Mouse (Mus musculus) urinary bladder, postnatal 4 days (tissue): ENCODE results near the gene Mrs2.

Experiments
- DNase-seq, 2 experiments: peaks; one replicate each; pipeline ENCODE4 v3.0.0; 2021 to 2022; ENCODE audit warnings: low spot score in 2 of 2

The Mrs2 gene

GRCm38 (mm10) chr13:25019793-25020539 is at the start of gene Mrs2:
Mrs2 (minus strand) TSS chr13:25020379.
- peak; percentile 86 to 88 for DNase-seq

GRCm38 (mm10) chr13:25069765-25070164 is 49.6 kb upstream of the Mrs2 start:
- no peak for DNase-seq

GRCm38 (mm10) chr13:25067183-25067582 is 47.0 kb upstream of the Mrs2 start:
- DNase-seq: no peak

GRCm38 (mm10) chr13:25066659-25067058 is 46.5 kb upstream of the Mrs2 start:
- DNase-seq: peak in 1 of 2 experiments; percentile 8

GRCm38 (mm10) chr13:25055873-25056667 is 35.9 kb upstream of the Mrs2 start, which contains the start of gene Dcdc2a:
Dcdc2a (plus strand) TSS chr13:25056004.
- no peak for DNase-seq

GRCm38 (mm10) chr13:25055111-25055554 is 35.0 kb upstream of the Mrs2 start:
- DNase-seq: peak in 1 of 2 experiments; percentile 30

GRCm38 (mm10) chr13:25052671-25053070 is 32.5 kb upstream of the Mrs2 start:
- no peak for DNase-seq

GRCm38 (mm10) chr13:25039488-25039887 is 19.3 kb upstream of the Mrs2 start:
- no peak for DNase-seq

- DNase-seq: no peak
Observed at GRCm38 (mm10) chr13:25027114-25027425, 6.9 kb upstream of the Mrs2 start.

GRCm38 (mm10) chr13:25026409-25027113 is 6.4 kb upstream of the Mrs2 start:
- no peak for DNase-seq

- no peak for DNase-seq
Observed at GRCm38 (mm10) chr13:25024655-25025054, 4.5 kb upstream of the Mrs2 start.

- DNase-seq: no peak
Observed at GRCm38 (mm10) chr13:25023129-25023528, 3.0 kb upstream of the Mrs2 start.

- no peak for DNase-seq
Observed at GRCm38 (mm10) chr13:25022386-25022785, 2.2 kb upstream of the Mrs2 start.

- no peak for DNase-seq
Observed at GRCm38 (mm10) chr13:25020540-25020892, 337 bp upstream of the Mrs2 start.

GRCm38 (mm10) chr13:25018316-25018715 is 1.9 kb downstream of the Mrs2 start:
- no peak for DNase-seq

GRCm38 (mm10) chr13:25007115-25007514 is 13.1 kb downstream of the Mrs2 start:
- no peak for DNase-seq

- DNase-seq: no peak
Observed at GRCm38 (mm10) chr13:25002965-25003364, 17.2 kb downstream of the Mrs2 start.

GRCm38 (mm10) chr13:24999538-24999937 is 20.6 kb downstream of the Mrs2 start:
- DNase-seq: no peak

GRCm38 (mm10) chr13:24993160-24993559 is 27.0 kb downstream of the Mrs2 start:
- DNase-seq: no peak

GRCm38 (mm10) chr13:24989006-24989405 is 31.2 kb downstream of the Mrs2 start:
- DNase-seq: no peak

GRCm38 (mm10) chr13:24988391-24988790 is 31.8 kb downstream of the Mrs2 start:
- peak; percentile 34 to 71 for DNase-seq

GRCm38 (mm10) chr13:24985435-24985834 is 34.7 kb downstream of the Mrs2 start:
- no peak for DNase-seq
